Mouse (Mus musculus): ENCODE measurements around the gene Ttll13. TPM values are rescaled to one million over a fixed set of nuclear protein-coding genes. Genes with fewer than 3 reads are reported as not detected.

Gene Ttll13
- polyA plus RNA-seq, 1 experiment from 2014 or later, result 1.0 TPM

DNA sequence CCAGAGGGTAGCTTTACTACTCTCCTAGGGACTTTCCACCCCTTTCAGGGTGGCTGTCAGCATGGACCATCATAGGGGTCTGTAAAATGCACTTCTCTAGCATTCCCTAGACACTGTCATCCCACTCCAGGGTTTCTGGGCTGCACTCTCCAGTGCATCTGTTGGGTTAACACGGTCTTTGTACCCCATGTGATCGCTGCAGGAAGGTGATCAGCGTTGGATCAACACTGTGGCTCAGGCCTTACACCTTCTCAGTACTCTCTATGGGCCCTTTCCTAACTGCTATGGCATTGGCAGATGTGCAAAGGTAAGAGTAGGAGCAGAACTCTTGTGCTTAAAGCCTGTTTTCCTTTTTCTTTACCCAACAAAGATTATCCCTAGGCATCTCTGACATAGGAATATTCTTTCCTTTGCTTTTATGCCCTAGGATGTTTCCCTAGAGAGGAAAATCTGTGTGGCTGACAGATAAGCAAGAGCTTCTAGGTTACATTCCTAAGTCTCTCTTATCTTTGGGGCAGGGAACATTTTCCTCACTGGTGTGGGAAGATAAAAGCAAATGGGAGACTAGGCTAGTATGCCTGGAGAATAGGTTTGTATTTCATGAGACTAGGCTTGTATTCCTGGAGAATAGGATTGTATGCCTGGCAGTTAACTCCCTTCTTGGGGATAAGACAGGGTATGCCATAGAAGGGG is 37.2 kb downstream of the Ttll13 start:
- 92% methylated on average over 3 of the region's 3 CpGs for WGBS
- ATAC-seq (replicated peaks; ENCODE audit: low FRiP score, low read depth) (no peak), DNase-seq (ENCODE audit: low spot score) (no peak)
- Histone ChIP-seq H3K4me2 (ENCODE audit: low read length) (no peak overlapping the region), H3K4me1 (replicated peaks; ENCODE audit: insufficient read depth, low read length) (no peaks in the 10 kb centered on the region), H3K27ac (no peak overlapping the region), H3K9ac (ENCODE audit: low read depth, low read length) (no peak overlapping the region), H3K36me3 (ENCODE audit: insufficient read depth, low read length) (peaks cover 55% of the 10 kb centered on the region), H3K4me3 (replicated peaks; ENCODE audit: low read depth, low read length) (no peak overlapping the region), H3K9me3 (replicated peaks; ENCODE audit: low read length) (no peaks in the 10 kb centered on the region), H3K27me3 (ENCODE audit: insufficient read depth, low read length) (no peaks in the 10 kb centered on the region)
- TF ChIP-seq CTCF (IDR thresholded peaks at IDR 0.05; ENCODE audit: low read depth), result no peak

DNA sequence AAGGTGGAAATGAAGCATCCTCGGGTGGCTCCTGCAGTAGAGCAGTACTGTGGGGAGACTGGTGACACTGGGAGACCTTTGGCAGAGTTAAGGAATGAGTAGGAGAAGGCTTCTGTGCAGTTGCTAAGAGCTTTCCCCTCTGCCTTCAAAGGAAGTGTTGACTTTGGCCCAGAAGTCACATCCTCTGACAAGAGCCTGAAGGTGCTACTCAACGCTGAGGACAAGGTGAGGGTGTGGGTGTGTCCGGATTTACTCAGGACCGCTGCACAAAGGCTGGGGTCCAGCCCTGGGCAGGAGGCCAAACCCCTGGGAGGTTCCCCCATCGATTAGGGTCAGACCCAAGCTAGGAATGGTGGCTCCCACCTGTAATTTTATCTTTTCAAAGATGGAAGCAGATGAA is 38.2 kb downstream of the Ttll13 start:
- no peak overlapping the region for H3K27ac ChIP-seq
- H3K4me3 ChIP-seq (replicated peaks; ENCODE audit: low read depth, low read length), result no peak overlapping the region
- H3K9ac ChIP-seq (ENCODE audit: low read depth, low read length), result no peak overlapping the region
- no peaks in the 10 kb centered on the region for H3K27me3 ChIP-seq (ENCODE audit: insufficient read depth, low read length)
- H3K4me1 ChIP-seq (replicated peaks; ENCODE audit: insufficient read depth, low read length), result no peaks in the 10 kb centered on the region
- peaks cover 48% of the 10 kb centered on the region for H3K36me3 ChIP-seq (ENCODE audit: insufficient read depth, low read length)
- DNase-seq (ENCODE audit: low spot score) (no peak), ATAC-seq (replicated peaks; ENCODE audit: low FRiP score, low read depth) (no peak)
- no peak for TF ChIP-seq CTCF (IDR thresholded peaks at IDR 0.05; ENCODE audit: low read depth)
- H3K9me3 ChIP-seq (replicated peaks; ENCODE audit: low read length), result no peaks in the 10 kb centered on the region
- no peak overlapping the region for H3K4me2 ChIP-seq (ENCODE audit: low read length)
- WGBS, result 71% methylated on average over 5 of the region's 5 CpGs

DNA sequence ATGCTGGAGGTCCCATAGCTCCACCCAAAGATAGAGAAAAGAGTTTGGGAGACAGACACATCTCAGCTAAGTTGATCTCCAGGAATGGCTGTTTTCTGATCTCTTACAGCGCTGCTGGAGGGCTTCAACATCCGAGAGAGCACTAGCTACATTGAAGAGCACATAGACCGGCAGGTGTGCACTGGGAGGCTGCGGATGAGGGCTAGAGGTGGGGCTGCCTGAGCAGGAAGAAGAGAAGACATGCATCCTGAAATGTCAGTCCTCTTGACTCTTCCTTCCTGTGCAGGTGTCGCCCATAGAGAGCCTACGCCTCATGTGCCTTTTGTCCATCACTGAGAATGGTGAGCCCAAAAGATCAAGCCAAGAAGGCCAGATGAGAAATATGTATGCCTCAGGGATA is 39.5 kb downstream of the Ttll13 start:
- no peak for DNase-seq (ENCODE audit: low spot score)
- ATAC-seq (replicated peaks; ENCODE audit: low FRiP score, low read depth), result no peak

DNA sequence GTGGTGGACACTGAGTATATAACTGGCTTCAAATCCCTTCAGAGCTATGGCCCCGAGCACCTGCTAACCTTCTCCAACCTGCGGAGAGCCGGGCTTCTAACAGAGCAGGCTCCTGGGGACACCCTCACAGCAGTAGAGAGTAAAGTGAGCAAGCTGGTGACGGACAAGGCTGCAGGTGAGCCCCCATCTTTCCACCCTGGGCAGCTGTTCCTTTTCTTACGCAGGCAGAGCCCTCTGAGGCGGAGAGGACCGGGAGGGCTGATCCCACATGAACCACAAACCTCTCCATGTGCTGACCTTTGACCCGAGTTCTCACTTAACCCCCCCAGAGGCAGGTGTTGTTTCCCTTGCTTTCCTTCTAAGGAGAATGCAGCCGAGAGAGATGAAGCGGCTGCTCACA is 41.6 kb downstream of the Ttll13 start:
- Histone ChIP-seq H3K9ac (ENCODE audit: low read depth, low read length) (no peak overlapping the region), H3K4me1 (replicated peaks; ENCODE audit: insufficient read depth, low read length) (no peaks in the 10 kb centered on the region), H3K27me3 (ENCODE audit: insufficient read depth, low read length) (no peaks in the 10 kb centered on the region), H3K36me3 (ENCODE audit: insufficient read depth, low read length) (peaks cover 43% of the 10 kb centered on the region), H3K9me3 (replicated peaks; ENCODE audit: low read length) (no peaks in the 10 kb centered on the region), H3K4me2 (ENCODE audit: low read length) (no peak overlapping the region), H3K27ac (no peak overlapping the region), H3K4me3 (replicated peaks; ENCODE audit: low read depth, low read length) (no peak overlapping the region)
- no peak for TF ChIP-seq CTCF (IDR thresholded peaks at IDR 0.05; ENCODE audit: low read depth)
- ATAC-seq (replicated peaks; ENCODE audit: low FRiP score, low read depth) (no peak), DNase-seq (ENCODE audit: low spot score) (no peak)
- 75% methylated on average over 10 of the region's 10 CpGs for WGBS

More for the DNA sequence above, 39.5 kb downstream of the Ttll13 start:
- 92% methylated on average over 6 of the region's 6 CpGs for WGBS
- H3K4me3 ChIP-seq (replicated peaks; ENCODE audit: low read depth, low read length), result no peak overlapping the region
- H3K9me3 ChIP-seq (replicated peaks; ENCODE audit: low read length), result no peaks in the 10 kb centered on the region
- H3K4me2 ChIP-seq (ENCODE audit: low read length), result no peak overlapping the region
- H3K36me3 ChIP-seq (ENCODE audit: insufficient read depth, low read length), result peaks cover 43% of the 10 kb centered on the region
- H3K4me1 ChIP-seq (replicated peaks; ENCODE audit: insufficient read depth, low read length), result no peaks in the 10 kb centered on the region
- no peak overlapping the region for H3K27ac ChIP-seq
- H3K27me3 ChIP-seq (ENCODE audit: insufficient read depth, low read length), result no peaks in the 10 kb centered on the region
- no peak overlapping the region for H3K9ac ChIP-seq (ENCODE audit: low read depth, low read length)
- no peak for TF ChIP-seq CTCF (IDR thresholded peaks at IDR 0.05; ENCODE audit: low read depth)

DNA sequence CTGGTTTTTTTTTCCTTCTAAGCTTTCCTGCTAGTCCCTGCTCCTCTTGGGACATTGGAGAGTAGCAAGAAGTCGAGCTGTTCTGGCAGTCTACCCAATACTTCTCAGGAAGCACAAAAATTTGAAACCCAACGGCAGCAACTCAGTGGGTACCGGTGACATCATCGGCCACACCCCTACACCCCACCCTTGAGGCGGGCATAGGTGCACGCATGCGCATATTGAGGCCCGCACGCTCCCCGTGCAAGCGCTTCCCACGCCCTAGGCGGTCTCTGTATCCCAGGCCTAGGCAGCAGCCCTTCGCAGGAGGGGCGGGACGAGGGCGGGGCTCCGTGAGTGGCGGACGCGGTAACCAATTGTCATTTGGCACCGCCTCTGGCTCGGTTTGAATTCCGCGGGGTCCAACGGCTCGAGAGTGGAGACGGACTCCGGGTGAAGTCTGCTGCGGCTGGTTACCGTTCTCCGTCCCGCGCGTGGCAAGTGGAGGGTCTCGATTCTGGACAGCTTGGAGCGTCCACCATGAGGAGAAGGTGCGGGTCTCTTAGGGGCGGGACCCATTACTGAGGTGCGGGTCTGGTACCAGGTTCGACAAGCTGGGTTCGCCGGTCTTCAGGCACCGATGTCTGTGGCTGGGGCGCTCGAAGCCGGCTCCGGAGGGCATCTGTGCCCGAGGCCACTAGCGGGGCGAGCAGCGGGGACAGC is 48.0 kb downstream of the Ttll13 start, which contains the start of gene Prc1:
Prc1 (plus strand) TSS at position 389 of the 702 bp plus-strand sequence.
- ATAC-seq (replicated peaks; ENCODE audit: low FRiP score, low read depth) (peak; percentile 99), DNase-seq (ENCODE audit: low spot score) (peak; percentile 98)
- Histone ChIP-seq H3K27me3 (ENCODE audit: insufficient read depth, low read length) (no peaks in the 10 kb centered on the region), H3K27ac (peak within 1 kb of the TSS; percentile 71), H3K9me3 (replicated peaks; ENCODE audit: low read length) (no peaks in the 10 kb centered on the region), H3K9ac (ENCODE audit: low read depth, low read length) (peak within 1 kb of the TSS; percentile 75), H3K4me1 (replicated peaks; ENCODE audit: insufficient read depth, low read length) (no peaks in the 10 kb centered on the region), H3K36me3 (ENCODE audit: insufficient read depth, low read length) (0 out of 2 replicates have a peak, but pooled peaks cover 3% of the 10 kb centered on the region), H3K4me2 (ENCODE audit: low read length) (peak within 1 kb of the TSS; percentile 87), H3K4me3 (replicated peaks; ENCODE audit: low read depth, low read length) (peak within 1 kb of the TSS; percentile 73)
- TF ChIP-seq CTCF (IDR thresholded peaks at IDR 0.05; ENCODE audit: low read depth), result no peak
- WGBS, result under 1% methylated on average over 52 of the region's 52 CpGs

DNA sequence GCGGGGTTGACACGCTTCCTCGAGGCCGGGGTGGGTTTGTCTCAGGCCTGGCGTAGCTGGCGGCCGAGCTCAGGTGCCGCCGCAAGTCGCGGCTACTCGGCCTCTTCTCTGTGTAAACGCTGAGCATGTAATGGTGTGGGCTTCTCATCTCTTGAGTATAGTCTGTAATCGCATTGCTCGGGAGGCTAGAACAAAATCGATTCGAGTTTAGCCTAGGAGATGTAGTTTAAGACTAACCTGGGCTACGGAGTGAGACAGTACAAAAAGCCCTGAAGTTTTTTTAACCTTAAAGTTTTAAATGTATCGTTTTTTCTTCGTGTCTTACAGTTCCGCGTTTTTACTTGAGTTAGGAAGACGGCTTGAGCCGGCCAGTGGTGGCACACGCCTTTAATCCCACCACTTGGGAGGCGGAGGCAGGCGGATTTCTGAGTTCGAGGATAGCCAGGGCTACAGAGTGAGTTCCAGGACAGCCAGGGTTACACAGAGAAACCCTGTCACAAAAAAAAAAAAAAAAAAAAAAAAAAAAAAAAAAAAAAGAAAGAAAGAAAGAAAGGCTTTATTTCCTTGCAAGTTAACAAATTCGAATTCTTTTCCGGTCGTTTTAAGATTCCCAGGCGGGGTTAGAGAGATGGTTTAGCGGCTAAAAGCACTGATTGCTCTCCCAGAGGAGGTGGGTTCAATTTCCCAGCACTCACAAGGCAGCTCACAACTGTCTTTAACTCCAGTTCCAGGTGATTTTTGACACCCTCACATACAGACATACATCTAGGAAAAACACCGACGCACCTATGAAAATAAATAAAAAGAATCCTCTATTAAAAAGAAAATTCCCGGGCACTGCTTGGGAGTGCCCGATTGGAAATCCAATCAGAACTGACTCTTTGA is 48.8 kb downstream of the Ttll13 start:
- TF ChIP-seq CTCF (IDR thresholded peaks at IDR 0.05; ENCODE audit: low read depth), result no peak
- no peaks in the 10 kb centered on the region for H3K4me1 ChIP-seq (replicated peaks; ENCODE audit: insufficient read depth, low read length)
- DNase-seq (ENCODE audit: low spot score) (peak; percentile 59), ATAC-seq (replicated peaks; ENCODE audit: low FRiP score, low read depth) (peak; percentile 57)
- 7% methylated on average over 37 of the region's 37 CpGs for WGBS
- 0 out of 2 replicates have a peak, but pooled peaks cover 6% of the 10 kb centered on the region for H3K36me3 ChIP-seq (ENCODE audit: insufficient read depth, low read length)
- no peaks in the 10 kb centered on the region for H3K9me3 ChIP-seq (replicated peaks; ENCODE audit: low read length)
- H3K4me3 ChIP-seq (replicated peaks; ENCODE audit: low read depth, low read length), result peak overlapping the region; percentile 73
- peak overlapping the region; percentile 87 for H3K4me2 ChIP-seq (ENCODE audit: low read length)
- H3K27me3 ChIP-seq (ENCODE audit: insufficient read depth, low read length), result no peaks in the 10 kb centered on the region
- H3K9ac ChIP-seq (ENCODE audit: low read depth, low read length), result peak overlapping the region; percentile 75
- peak overlapping the region; percentile 71; the same call in 1 of the 2 replicates for H3K27ac ChIP-seq

All from kidney, postnatal 0 days (tissue).